ENCODE assay signal across 14 mouse cellular contexts in genomic region chr7:57706976-57707740, GRCm38 (mm10).
DNase-seq lines count a peak whose midpoint lies in the region; ATAC-seq and TF ChIP-seq lines count a peak whose summit lies in the region.
"Had no signal": no experiment of that assay in that cellular context is flagged by ENCODE, and none has a peak within 500 bp of the region (broad histone marks: within the 10 kb centered on the region; RNA-seq: fewer than 3 reads in every experiment).

No protein-coding gene starts in this region.

- 72% methylated on average over 7 of the region's 7 CpGs for WGBS in hindbrain, embryonic 16.5 days
- WGBS in hindbrain, embryonic 12.5 days: 83% methylated on average over 7 of the region's 7 CpGs
- WGBS in thymus, adult 2 months: 86% methylated on average over 7 of the region's 7 CpGs

- no peak overlapping the region for H3K4me2 ChIP-seq in hindbrain, embryonic 16.5 days (ENCODE audit: low read length)
- no peak overlapping the region for H3K4me2 ChIP-seq in hindbrain, embryonic 12.5 days (replicated peaks)

- peaks cover 5% of the 10 kb centered on the region; the same call in 1 of the 2 replicates for H3K4me1 ChIP-seq in hindbrain, embryonic 16.5 days (ENCODE audit: control insufficient read depth, insufficient read depth, low read depth, low read length)
- no peaks in the 10 kb centered on the region for H3K4me1 ChIP-seq in hindbrain, embryonic 12.5 days
- H3K4me1 ChIP-seq in thymus, adult 2 months (replicated peaks; ENCODE audit: control insufficient read depth, insufficient read depth, low read length): no peaks in the 10 kb centered on the region

- no peaks in the 10 kb centered on the region for H3K27me3 ChIP-seq in hindbrain, embryonic 16.5 days (replicated peaks; ENCODE audit: control insufficient read depth, insufficient read depth, low read length)
- no peaks in the 10 kb centered on the region for H3K27me3 ChIP-seq in hindbrain, embryonic 12.5 days
- no peaks in the 10 kb centered on the region for H3K27me3 ChIP-seq in thymus, adult 2 months (ENCODE audit: control insufficient read depth, insufficient read depth, low read length)

- TF ChIP-seq CTCF in thymus, adult 2 months (IDR thresholded peaks at IDR 0.05; ENCODE audit: borderline replicate concordance, control insufficient read depth, extremely low read depth, insufficient read depth, low read length, poor library complexity): no peak

- no peak overlapping the region for H3K9ac ChIP-seq in hindbrain, embryonic 16.5 days (ENCODE audit: low read depth, low read length)
- H3K9ac ChIP-seq in hindbrain, embryonic 12.5 days: no peak overlapping the region

- peak; percentile 20 to 27 for DNase-seq in cerebellum, postnatal 14 days
- no peak for DNase-seq in cerebellum, postnatal 36 days
- peak; percentile 34 for DNase-seq in right cerebral cortex, adult 18-20 months
- DNase-seq in right cerebral cortex, postnatal 25 days: no peak
- DNase-seq in thymus, adult 2 months: no peak
- DNase-seq in thymus, postnatal 25 days: no peak
- DNase-seq: adrenal gland, adult 8-10 months; cerebellum, adult 9-11 months; kidney, adult 8-10 months; liver; lung, postnatal 4 days; spleen, adult 18-20 months had no signal

- H3K4me3 ChIP-seq in hindbrain, embryonic 16.5 days (ENCODE audit: low read length): no peak overlapping the region
- H3K4me3 ChIP-seq in hindbrain, embryonic 12.5 days: no peak overlapping the region
- no peak overlapping the region for H3K4me3 ChIP-seq in thymus, adult 2 months (ENCODE audit: control insufficient read depth, insufficient read depth, low read length)

- peak overlapping the region; percentile 13 for H3K27ac ChIP-seq in hindbrain, embryonic 16.5 days (ENCODE audit: low read depth, low read length)
- no peak overlapping the region for H3K27ac ChIP-seq in hindbrain, embryonic 12.5 days
- H3K27ac ChIP-seq in thymus, adult 2 months (ENCODE audit: control insufficient read depth, insufficient read depth, low read length): no peak overlapping the region

- H3K36me3 ChIP-seq in hindbrain, embryonic 16.5 days (ENCODE audit: control insufficient read depth, insufficient read depth, low read length): no peaks in the 10 kb centered on the region
- no peaks in the 10 kb centered on the region for H3K36me3 ChIP-seq in hindbrain, embryonic 12.5 days
- no peaks in the 10 kb centered on the region for H3K36me3 ChIP-seq in thymus, adult 2 months (ENCODE audit: control insufficient read depth, insufficient read depth, low read length)

- peak; percentile 37; the same call in 1 of the 2 replicates for ATAC-seq in hindbrain, embryonic 16.5 days
- no peak for ATAC-seq in hindbrain, embryonic 12.5 days (ENCODE audit: low FRiP score)

- no peak for TF ChIP-seq POLR2A in thymus, adult 2 months (IDR thresholded peaks at IDR 0.05; ENCODE audit: control insufficient read depth, extremely low read depth, insufficient read depth, low read length, poor library complexity)

- no peaks in the 10 kb centered on the region for H3K9me3 ChIP-seq in hindbrain, embryonic 16.5 days (ENCODE audit: control insufficient read depth, low read length)
- H3K9me3 ChIP-seq in hindbrain, embryonic 12.5 days (replicated peaks): no peaks in the 10 kb centered on the region

Comparison
In these comparisons a context has a peak if more than half of its experiments do, and no peak if none do; other contexts are left out.
1. DNase-seq: peak in cerebellum, postnatal 14 days (2 of 2) and right cerebral cortex, adult 18-20 months (single experiment); none in cerebellum, postnatal 36 days (0 of 2), right cerebral cortex, postnatal 25 days (single experiment), thymus, adult 2 months (single experiment) and thymus, postnatal 25 days (single experiment).